Mouse (Mus musculus): ENCODE results near the gene Lce3a. TPM values are rescaled to one million over a fixed set of nuclear protein-coding genes. Genes with fewer than 3 reads are reported as not detected.

The Lce3a gene
- 1,230 and 1,305 TPM in 2 replicates for polyA plus RNA-seq (2015; fragmentation: Nextera tagmentation; extraction: Ambion mirVana)

DNA sequence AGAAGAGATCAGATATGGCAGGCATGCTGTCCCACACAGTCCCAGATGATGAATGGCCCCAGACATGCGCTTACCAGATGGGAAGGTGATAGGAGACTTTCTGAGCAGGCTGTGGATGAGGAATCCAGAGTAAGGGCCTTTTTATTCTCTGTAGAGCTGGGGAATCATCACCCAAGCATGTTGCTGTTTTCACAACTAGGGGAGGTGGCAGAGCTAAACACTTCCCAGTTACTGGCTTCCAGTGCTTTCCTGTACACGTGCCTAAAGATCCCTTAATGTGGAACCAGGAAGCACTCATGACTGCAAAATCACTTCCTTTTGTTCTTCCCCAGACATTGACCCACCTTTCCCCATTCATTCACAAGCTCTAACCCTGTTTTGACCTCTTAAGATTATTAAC is at the start of gene Lce3a:
TSS of gene Lce3a (minus strand) at position 101 of the 400 bp plus-strand sequence.
- Histone ChIP-seq H3K36me3 (ENCODE audit: control insufficient read depth, insufficient read depth, low read length) (no peaks in the 10 kb centered on the region), H3K4me1 (replicated peaks; ENCODE audit: control insufficient read depth, insufficient read depth) (no peaks in the 10 kb centered on the region), H3K9me3 (ENCODE audit: control insufficient read depth, low read length) (no peaks in the 10 kb centered on the region), H3K4me2 (replicated peaks; ENCODE audit: low read depth) (no peak within 1 kb of the TSS), H3K4me3 (ENCODE audit: low read depth, low read length) (no peak within 1 kb of the TSS), H3K27ac (replicated peaks) (no peak within 1 kb of the TSS), H3K9ac (ENCODE audit: low read length) (no peak within 1 kb of the TSS), H3K27me3 (ENCODE audit: control insufficient read depth, insufficient read depth, low read length) (no peaks in the 10 kb centered on the region)
- WGBS: 50% methylated on average over 2 of the region's 2 CpGs
- ATAC-seq (ENCODE audit: low FRiP score, low TSS enrichment) (no peak), DNase-seq (ENCODE audit: low spot score) (no peak)
- TF ChIP-seq CTCF (IDR thresholded peaks at IDR 0.05; ENCODE audit: low read depth): no peak
- TF ChIP-seq EP300 (optimal IDR thresholded peaks at IDR 0.05): no peak

DNA sequence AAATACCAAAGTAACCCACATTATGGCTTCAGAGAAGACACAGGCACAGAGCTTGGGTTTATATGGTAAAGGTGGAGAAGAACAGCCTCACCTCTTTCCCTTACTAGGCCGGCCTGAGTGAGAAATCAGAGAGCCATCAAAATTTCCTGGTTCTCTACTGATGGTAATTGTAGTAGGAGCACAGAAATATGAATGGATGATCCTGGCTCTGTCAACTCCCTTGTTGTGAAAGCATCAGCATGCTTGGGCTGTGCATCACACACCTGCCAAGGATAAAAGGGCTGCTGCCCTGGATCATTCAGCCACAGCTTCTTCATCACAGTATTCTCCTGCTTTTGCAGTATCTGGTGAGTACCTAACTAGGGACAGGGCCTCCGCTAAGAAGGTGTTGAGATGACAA is 40.7 kb upstream of the Lce3a start, which contains the start of gene Lce3e:
TSS of gene Lce3e (plus strand) at position 301 of the 400 bp plus-strand sequence.
- ATAC-seq (ENCODE audit: low FRiP score, low TSS enrichment) (no peak), DNase-seq (ENCODE audit: low spot score) (no peak)
- H3K27ac ChIP-seq (replicated peaks): no peak within 1 kb of the TSS
- TF ChIP-seq EP300 (optimal IDR thresholded peaks at IDR 0.05): no peak
- TF ChIP-seq CTCF (IDR thresholded peaks at IDR 0.05; ENCODE audit: low read depth): no peak
- no peaks in the 10 kb centered on the region for H3K9me3 ChIP-seq (ENCODE audit: control insufficient read depth, low read length)
- no peaks in the 10 kb centered on the region for H3K4me1 ChIP-seq (replicated peaks; ENCODE audit: control insufficient read depth, insufficient read depth)
- no peak within 1 kb of the TSS for H3K4me2 ChIP-seq (replicated peaks; ENCODE audit: low read depth)
- 92% methylated on average over 2 of the region's 2 CpGs for WGBS
- no peak within 1 kb of the TSS for H3K4me3 ChIP-seq (ENCODE audit: low read depth, low read length)
- no peaks in the 10 kb centered on the region for H3K27me3 ChIP-seq (ENCODE audit: control insufficient read depth, insufficient read depth, low read length)
- no peaks in the 10 kb centered on the region for H3K36me3 ChIP-seq (ENCODE audit: control insufficient read depth, insufficient read depth, low read length)
- H3K9ac ChIP-seq (ENCODE audit: low read length): no peak within 1 kb of the TSS

DNA sequence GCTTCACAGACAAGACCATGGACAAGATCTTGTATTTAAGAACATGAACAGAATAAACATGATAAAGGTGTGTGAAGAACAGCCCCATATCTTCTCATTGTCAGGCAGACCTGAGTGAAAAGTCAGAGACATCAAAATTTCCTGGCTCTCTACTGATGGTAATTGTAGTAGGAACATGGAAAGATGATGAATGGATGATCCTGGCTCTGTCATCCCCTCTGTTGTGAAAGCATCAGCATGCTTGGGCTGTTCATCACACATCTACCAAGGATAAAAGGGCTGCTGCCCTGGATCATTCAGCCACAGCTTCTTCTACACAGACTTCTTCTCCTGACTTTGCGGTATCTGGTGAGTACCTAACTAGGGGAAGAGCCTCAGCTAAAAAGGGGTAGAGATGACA is 31.1 kb upstream of the Lce3a start, which contains the start of gene Lce3d:
TSS of gene Lce3d (plus strand) at position 301 of the 400 bp plus-strand sequence.
- H3K27ac ChIP-seq (replicated peaks): no peak within 1 kb of the TSS
- 96% methylated on average over 1 of the region's 1 CpGs for WGBS
- H3K4me2 ChIP-seq (replicated peaks; ENCODE audit: low read depth): no peak within 1 kb of the TSS

DNA sequence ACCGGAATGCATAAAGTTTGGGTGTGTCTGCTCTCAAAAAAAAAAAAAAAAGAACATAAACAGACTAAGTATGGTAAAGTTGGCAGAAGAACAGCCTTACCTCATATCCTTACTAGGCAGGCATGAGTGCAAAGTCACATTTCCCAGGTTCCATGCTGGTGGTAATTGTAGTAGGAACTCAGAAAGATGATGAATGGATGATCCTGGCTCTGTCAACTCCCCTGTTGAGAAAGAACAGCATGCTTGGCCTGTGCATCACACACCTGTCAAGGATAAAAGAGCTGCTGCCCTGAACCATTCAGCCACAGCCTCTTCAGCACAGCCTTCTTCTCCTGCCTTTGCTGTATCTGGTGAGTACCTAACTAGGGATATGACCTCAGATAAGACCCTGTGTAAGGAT is 18.2 kb upstream of the Lce3a start, which contains the start of gene Lce3c:
TSS of gene Lce3c (plus strand) at position 301 of the 400 bp plus-strand sequence.
- H3K4me3 ChIP-seq (ENCODE audit: low read depth, low read length): no peak within 1 kb of the TSS
- TF ChIP-seq CTCF (IDR thresholded peaks at IDR 0.05; ENCODE audit: low read depth) (no peak), EP300 (optimal IDR thresholded peaks at IDR 0.05) (no peak)
- DNase-seq (ENCODE audit: low spot score): no peak

More for the DNA sequence above, 31.1 kb upstream of the Lce3a start, which contains the start of gene Lce3d:
- H3K9me3 ChIP-seq (ENCODE audit: control insufficient read depth, low read length): no peaks in the 10 kb centered on the region
- DNase-seq (ENCODE audit: low spot score): no peak
- no peaks in the 10 kb centered on the region for H3K36me3 ChIP-seq (ENCODE audit: control insufficient read depth, insufficient read depth, low read length)
- no peak within 1 kb of the TSS for H3K4me3 ChIP-seq (ENCODE audit: low read depth, low read length)
- no peaks in the 10 kb centered on the region for H3K27me3 ChIP-seq (ENCODE audit: control insufficient read depth, insufficient read depth, low read length)
- no peak within 1 kb of the TSS for H3K9ac ChIP-seq (ENCODE audit: low read length)
- ATAC-seq (ENCODE audit: low FRiP score, low TSS enrichment): no peak
- no peak for TF ChIP-seq EP300 (optimal IDR thresholded peaks at IDR 0.05)
- TF ChIP-seq CTCF (IDR thresholded peaks at IDR 0.05; ENCODE audit: low read depth): no peak
- H3K4me1 ChIP-seq (replicated peaks; ENCODE audit: control insufficient read depth, insufficient read depth): no peaks in the 10 kb centered on the region

DNA sequence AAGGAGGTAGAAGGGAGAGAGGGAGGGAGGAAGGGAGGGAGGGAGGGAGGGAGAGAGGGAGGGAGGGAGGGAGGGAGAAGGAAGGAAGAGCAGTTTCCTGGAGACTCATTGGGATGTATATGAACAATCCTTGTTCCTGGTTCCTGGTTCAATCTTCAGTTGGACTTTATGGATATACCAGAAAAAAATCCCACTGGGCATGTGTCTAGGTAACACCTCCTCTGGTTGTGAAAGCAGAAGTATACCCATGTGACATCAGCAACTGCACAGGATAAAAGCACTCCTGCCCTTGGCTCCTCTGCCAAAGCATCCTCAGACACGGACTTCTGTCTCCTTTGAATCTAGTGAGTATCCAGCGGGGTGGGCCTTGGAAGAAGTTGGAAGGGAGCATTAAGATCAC is 6.6 kb upstream of the Lce3a start, which contains the start of gene Lce3b:
TSS of gene Lce3b (plus strand) at position 301 of the 400 bp plus-strand sequence.
- no peak within 1 kb of the TSS for H3K4me2 ChIP-seq (replicated peaks; ENCODE audit: low read depth)
- H3K9ac ChIP-seq (ENCODE audit: low read length): no peak within 1 kb of the TSS
- TF ChIP-seq EP300 (optimal IDR thresholded peaks at IDR 0.05): no peak
- no peak for TF ChIP-seq CTCF (IDR thresholded peaks at IDR 0.05; ENCODE audit: low read depth)
- H3K27ac ChIP-seq (replicated peaks): no peak within 1 kb of the TSS
- WGBS: 51% methylated on average over 2 of the region's 2 CpGs
- no peaks in the 10 kb centered on the region for H3K27me3 ChIP-seq (ENCODE audit: control insufficient read depth, insufficient read depth, low read length)
- H3K36me3 ChIP-seq (ENCODE audit: control insufficient read depth, insufficient read depth, low read length): no peaks in the 10 kb centered on the region
- no peak within 1 kb of the TSS for H3K4me3 ChIP-seq (ENCODE audit: low read depth, low read length)
- H3K9me3 ChIP-seq (ENCODE audit: control insufficient read depth, low read length): no peaks in the 10 kb centered on the region
- no peak for DNase-seq (ENCODE audit: low spot score)
- H3K4me1 ChIP-seq (replicated peaks; ENCODE audit: control insufficient read depth, insufficient read depth): no peaks in the 10 kb centered on the region
- ATAC-seq (ENCODE audit: low FRiP score, low TSS enrichment): no peak

More for the DNA sequence above, 18.2 kb upstream of the Lce3a start, which contains the start of gene Lce3c:
- no peak for ATAC-seq (ENCODE audit: low FRiP score, low TSS enrichment)
- Histone ChIP-seq H3K27ac (replicated peaks) (no peak within 1 kb of the TSS), H3K4me2 (replicated peaks; ENCODE audit: low read depth) (no peak within 1 kb of the TSS), H3K36me3 (ENCODE audit: control insufficient read depth, insufficient read depth, low read length) (no peaks in the 10 kb centered on the region), H3K27me3 (ENCODE audit: control insufficient read depth, insufficient read depth, low read length) (no peaks in the 10 kb centered on the region), H3K9ac (ENCODE audit: low read length) (no peak within 1 kb of the TSS), H3K4me1 (replicated peaks; ENCODE audit: control insufficient read depth, insufficient read depth) (no peaks in the 10 kb centered on the region), H3K9me3 (ENCODE audit: control insufficient read depth, low read length) (no peaks in the 10 kb centered on the region)
- WGBS: 47% methylated on average over 1 of the region's 1 CpGs

DNA sequence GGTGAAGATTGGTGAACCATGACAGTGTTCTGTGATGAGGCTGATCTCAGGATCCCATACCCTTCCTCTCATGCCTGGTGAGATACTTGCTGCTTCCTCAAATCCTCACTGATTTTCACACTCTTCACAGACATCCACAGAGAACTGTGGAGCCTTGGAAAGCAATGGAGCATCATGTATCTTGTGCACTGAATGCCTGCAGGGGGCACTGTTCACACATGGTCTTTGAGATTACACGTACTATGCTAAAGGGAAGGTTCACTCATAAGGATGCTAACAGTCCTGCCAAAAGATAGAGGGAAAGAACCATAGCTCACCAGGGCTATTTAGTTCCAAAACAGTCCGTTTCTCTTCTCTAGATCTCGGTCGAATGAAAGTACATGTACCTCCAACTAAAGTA is 5.7 kb downstream of the Lce3a start:
- Histone ChIP-seq H3K27ac (replicated peaks) (no peak overlapping the region), H3K4me1 (replicated peaks; ENCODE audit: control insufficient read depth, insufficient read depth) (no peaks in the 10 kb centered on the region), H3K4me2 (replicated peaks; ENCODE audit: low read depth) (no peak overlapping the region), H3K36me3 (ENCODE audit: control insufficient read depth, insufficient read depth, low read length) (no peaks in the 10 kb centered on the region), H3K9ac (ENCODE audit: low read length) (no peak overlapping the region), H3K27me3 (ENCODE audit: control insufficient read depth, insufficient read depth, low read length) (no peaks in the 10 kb centered on the region), H3K9me3 (ENCODE audit: control insufficient read depth, low read length) (no peaks in the 10 kb centered on the region), H3K4me3 (ENCODE audit: low read depth, low read length) (no peak overlapping the region)
- DNase-seq (ENCODE audit: low spot score): peak; percentile 17
- WGBS: 54% methylated on average over 4 of the region's 4 CpGs
- ATAC-seq (ENCODE audit: low FRiP score, low TSS enrichment): no peak
- no peak for TF ChIP-seq EP300 (optimal IDR thresholded peaks at IDR 0.05)
- peak; percentile 75 for TF ChIP-seq CTCF (IDR thresholded peaks at IDR 0.05; ENCODE audit: low read depth)
